Mouse (Mus musculus): ENCODE data around the gene Gm10424. TPM values are rescaled to one million over a fixed set of nuclear protein-coding genes. Genes with fewer than 3 reads are reported as not detected.
"Not testable (repeated sequence)": the region's sequence is repeated elsewhere in the genome, so short reads cannot be mapped to it uniquely, and the experiment has no call there.

Gene Gm10424
- polyA plus RNA-seq (2012; rRNA removed), result not detected in 2 replicates

DNA sequence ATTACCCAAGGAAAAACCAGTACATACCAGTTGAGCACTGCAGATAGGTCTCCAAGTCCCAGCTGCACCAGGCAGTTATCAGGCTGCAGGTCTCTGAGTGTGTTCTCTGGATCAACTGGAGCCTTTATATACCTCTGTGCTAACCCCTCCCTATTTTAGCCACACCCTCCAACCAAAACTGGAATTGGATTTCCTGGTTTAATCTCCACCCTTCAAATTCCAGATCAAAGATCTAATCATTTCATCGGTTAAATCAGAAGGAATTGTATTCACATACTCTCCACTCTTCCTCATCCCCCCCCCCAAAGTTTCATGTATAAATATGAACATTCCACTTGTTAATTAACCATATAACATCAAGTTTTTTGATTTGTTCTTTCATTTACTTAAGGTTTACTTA lies at the start of gene Gm10424:
Gene Gm10424 (minus strand): TSS at position 101 of the 400 bp plus-strand sequence.
- DNase-seq (ENCODE audit: low read depth), result not testable (repeated sequence)

DNA sequence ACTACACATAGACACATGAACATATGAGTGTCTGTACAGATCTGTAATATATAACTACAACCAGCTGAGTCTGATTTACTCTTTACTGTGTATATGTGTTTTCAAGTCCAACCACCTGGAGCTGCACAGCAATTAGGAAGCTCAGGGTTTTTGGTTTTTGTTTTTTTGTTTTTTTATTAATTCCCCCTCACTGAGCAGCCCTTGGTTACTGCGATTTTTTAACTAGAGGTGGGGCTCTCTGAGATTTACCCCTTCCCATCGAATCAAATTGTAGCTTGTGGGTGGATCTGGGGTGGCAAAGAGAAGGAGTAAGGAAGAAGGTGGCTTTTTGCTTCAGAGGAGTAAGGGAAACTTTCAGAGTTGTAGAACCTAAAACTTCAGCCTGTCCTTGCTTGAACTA lies 33.0 kb upstream of the Gm10424 start, which contains the start of gene Gm3259:
Gene Gm3259 (plus strand): TSS at position 301 of the 400 bp plus-strand sequence.
- DNase-seq (ENCODE audit: low read depth), result not testable (repeated sequence)

Other genes starting within 250 kb of the Gm10424 start
- not detected in 2 replicates for gene Gm7942, start 165.8 kb downstream of the Gm10424 start, polyA plus RNA-seq (2012; rRNA removed)
- not detected in 2 replicates for gene Gm16513, start 90.1 kb downstream of the Gm10424 start, polyA plus RNA-seq (2012; rRNA removed)
- gene Gm3259, start 33.1 kb upstream of the Gm10424 start, polyA plus RNA-seq (2012; rRNA removed), result not detected in 2 replicates
- gene D5Ertd577e, start 184.0 kb upstream of the Gm10424 start, polyA plus RNA-seq (2012; rRNA removed), result not detected in 2 replicates
- gene Gm3286, start 238.0 kb upstream of the Gm10424 start, polyA plus RNA-seq (2012; rRNA removed), result not detected in 2 replicates